Mouse (Mus musculus): Measurements from ENCODE around the gene Gtf3a. TPM values are rescaled to one million over a fixed set of nuclear protein-coding genes. Genes with fewer than 3 reads are reported as not detected.
A peak's percentile ranks its signal among the peaks of the same experiment; 100 is the strongest.

The Gtf3a gene
- polyA plus RNA-seq, 1 experiment: 75.9 TPM

DNA sequence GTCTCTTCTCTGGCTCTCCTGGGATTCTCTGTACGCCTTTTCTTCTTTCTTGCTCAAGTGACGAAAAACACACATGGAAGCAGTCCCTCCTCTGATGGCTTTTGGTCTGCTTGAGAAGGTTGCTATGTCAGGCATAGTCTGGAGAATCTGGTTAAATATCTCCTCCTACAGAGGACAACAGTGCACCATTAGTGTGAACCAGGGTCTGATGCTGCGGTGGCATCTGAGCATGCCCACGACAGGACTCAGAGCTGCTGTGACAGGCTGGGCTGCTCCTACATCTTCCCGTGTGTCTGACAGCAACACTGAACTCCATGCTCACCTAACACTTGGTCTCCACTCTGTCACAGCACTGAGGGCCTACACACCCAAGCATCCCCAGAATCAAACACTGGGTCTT is 7.2 kb downstream of the Gtf3a start:
- Histone ChIP-seq H3K36me3 (ENCODE audit: control insufficient read depth, insufficient read depth, low read length, poor library complexity, severe bottlenecking) (peaks cover 60% of the 10 kb centered on the region), H3K9ac (ENCODE audit: low read depth, poor library complexity, severe bottlenecking) (no peak overlapping the region), H3K9me3 (replicated peaks; ENCODE audit: control insufficient read depth, insufficient read depth, low read length, poor library complexity, severe bottlenecking) (no peaks in the 10 kb centered on the region), H3K27ac (ENCODE audit: insufficient read depth, low read length) (no peak overlapping the region), H3K4me3 (ENCODE audit: low read depth, low read length) (no peak overlapping the region), H3K4me1 (ENCODE audit: control insufficient read depth, insufficient read depth, low read length) (no peaks in the 10 kb centered on the region), H3K27me3 (ENCODE audit: control insufficient read depth, insufficient read depth, low read length, poor library complexity, severe bottlenecking) (no peaks in the 10 kb centered on the region)
- TF ChIP-seq CTCF (IDR thresholded peaks at IDR 0.05; ENCODE audit: low read depth, low read length) (no peak), EP300 (IDR thresholded peaks at IDR 0.05; ENCODE audit: insufficient read depth, low read depth, low read length) (no peak), POLR2A (IDR thresholded peaks at IDR 0.05; ENCODE audit: insufficient read depth, low read length) (no peak)

DNA sequence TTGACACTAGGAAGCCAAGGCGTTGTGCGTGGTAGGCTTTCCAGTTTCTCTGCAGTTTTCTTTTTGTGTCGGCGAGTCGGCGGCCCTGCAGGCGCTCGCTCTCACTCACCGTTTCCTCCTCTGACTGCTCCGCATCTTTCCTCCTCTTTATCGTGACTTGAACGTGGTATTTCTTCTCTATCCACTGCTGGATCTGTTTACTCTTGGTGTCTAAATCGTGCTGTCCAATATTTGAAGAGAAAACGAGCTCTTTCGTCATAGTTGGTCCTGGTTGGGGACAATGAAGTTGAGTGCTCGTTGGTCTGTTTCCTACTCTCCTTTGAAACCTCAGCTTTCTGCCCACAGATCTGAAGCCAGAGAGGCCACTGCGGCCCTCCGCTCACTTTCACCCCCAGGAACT is 8.2 kb downstream of the Gtf3a start:
- Histone ChIP-seq H3K36me3 (ENCODE audit: control insufficient read depth, insufficient read depth, low read length, poor library complexity, severe bottlenecking) (peaks cover 51% of the 10 kb centered on the region), H3K27me3 (ENCODE audit: control insufficient read depth, insufficient read depth, low read length, poor library complexity, severe bottlenecking) (no peaks in the 10 kb centered on the region), H3K4me3 (ENCODE audit: low read depth, low read length) (no peak overlapping the region), H3K9ac (ENCODE audit: low read depth, poor library complexity, severe bottlenecking) (no peak overlapping the region), H3K9me3 (replicated peaks; ENCODE audit: control insufficient read depth, insufficient read depth, low read length, poor library complexity, severe bottlenecking) (no peaks in the 10 kb centered on the region), H3K4me1 (ENCODE audit: control insufficient read depth, insufficient read depth, low read length) (no peaks in the 10 kb centered on the region), H3K27ac (ENCODE audit: insufficient read depth, low read length) (no peak overlapping the region)
- TF ChIP-seq EP300 (IDR thresholded peaks at IDR 0.05; ENCODE audit: insufficient read depth, low read depth, low read length) (no peak), CTCF (IDR thresholded peaks at IDR 0.05; ENCODE audit: low read depth, low read length) (no peak), POLR2A (IDR thresholded peaks at IDR 0.05; ENCODE audit: insufficient read depth, low read length) (no peak)

DNA sequence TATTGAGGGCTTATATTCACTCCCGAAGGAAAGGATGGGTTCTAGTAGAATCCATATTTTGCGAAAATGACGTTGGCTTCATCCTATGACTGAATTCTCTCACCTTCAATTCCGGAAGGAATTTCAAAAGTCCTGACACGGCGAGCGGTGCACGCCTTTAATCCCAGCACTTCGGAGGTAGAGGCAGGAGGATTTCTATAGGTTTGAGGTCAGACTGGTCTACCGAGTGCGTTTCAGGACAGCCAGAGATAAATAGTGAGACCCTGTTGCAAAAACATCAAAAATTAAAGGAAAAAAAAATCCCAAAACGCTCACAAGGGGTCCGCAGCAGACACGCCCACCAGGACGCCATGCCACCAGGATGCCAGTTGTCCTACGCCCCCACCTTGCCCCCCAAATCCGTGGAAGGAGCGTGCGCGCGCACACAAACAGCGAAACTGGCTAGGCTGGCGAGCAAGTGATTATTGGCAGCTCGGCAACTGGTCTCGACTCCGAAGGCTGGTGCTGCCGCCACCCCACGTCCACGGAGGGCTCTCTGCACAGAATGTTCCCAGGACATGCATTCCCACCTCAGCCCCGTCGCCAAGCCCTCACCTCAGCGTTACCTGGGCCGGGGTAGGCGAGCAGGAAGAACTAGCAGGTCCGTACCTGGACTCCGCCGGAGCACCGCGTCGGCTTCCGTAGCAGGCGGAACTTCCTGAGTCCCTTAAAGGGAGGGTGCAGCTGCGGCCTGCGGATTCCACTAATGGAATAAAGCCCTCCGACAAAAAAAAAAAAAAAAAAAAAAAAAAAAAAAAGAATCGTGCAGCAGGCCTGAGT is 14.9 kb downstream of the Gtf3a start, which contains the start of gene Mtif3:
Gene Mtif3, minus strand, starts transcription at position 683 of the 819 bp plus-strand sequence.
- no peaks in the 10 kb centered on the region for H3K4me1 ChIP-seq (ENCODE audit: control insufficient read depth, insufficient read depth, low read length)
- peak within 1 kb of the TSS; percentile 92 for H3K4me3 ChIP-seq (ENCODE audit: low read depth, low read length)
- H3K27ac ChIP-seq (ENCODE audit: insufficient read depth, low read length): no peak within 1 kb of the TSS
- peaks cover 3% of the 10 kb centered on the region for H3K36me3 ChIP-seq (ENCODE audit: control insufficient read depth, insufficient read depth, low read length, poor library complexity, severe bottlenecking)
- no peak for TF ChIP-seq POLR2A (IDR thresholded peaks at IDR 0.05; ENCODE audit: insufficient read depth, low read length)
- TF ChIP-seq CTCF (IDR thresholded peaks at IDR 0.05; ENCODE audit: low read depth, low read length): no peak
- no peak for TF ChIP-seq EP300 (IDR thresholded peaks at IDR 0.05; ENCODE audit: insufficient read depth, low read depth, low read length)
- H3K9ac ChIP-seq (ENCODE audit: low read depth, poor library complexity, severe bottlenecking): peak within 1 kb of the TSS; percentile 64
- H3K27me3 ChIP-seq (ENCODE audit: control insufficient read depth, insufficient read depth, low read length, poor library complexity, severe bottlenecking): no peaks in the 10 kb centered on the region
- no peaks in the 10 kb centered on the region for H3K9me3 ChIP-seq (replicated peaks; ENCODE audit: control insufficient read depth, insufficient read depth, low read length, poor library complexity, severe bottlenecking)

DNA sequence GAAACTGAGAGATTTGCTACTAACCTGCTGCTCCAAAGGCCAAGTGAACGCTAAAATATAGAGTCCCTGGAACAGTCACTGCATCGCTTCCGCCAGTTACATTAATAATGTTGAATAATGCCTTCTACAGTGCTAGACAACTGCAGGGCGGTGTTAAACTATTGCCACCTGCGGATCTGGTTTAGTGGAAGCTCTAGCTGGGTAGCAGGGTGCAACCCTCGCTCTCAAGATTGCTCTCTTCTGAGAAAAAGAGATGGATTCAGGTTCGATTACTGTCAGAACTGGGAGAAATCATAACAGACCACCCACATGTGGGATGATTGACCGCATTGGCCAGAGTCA is 15.5 kb downstream of the Gtf3a start:
- H3K27ac ChIP-seq (ENCODE audit: insufficient read depth, low read length): no peak overlapping the region
- H3K9ac ChIP-seq (ENCODE audit: low read depth, poor library complexity, severe bottlenecking): peak overlapping the region; percentile 64
- H3K9me3 ChIP-seq (replicated peaks; ENCODE audit: control insufficient read depth, insufficient read depth, low read length, poor library complexity, severe bottlenecking): no peaks in the 10 kb centered on the region

DNA sequence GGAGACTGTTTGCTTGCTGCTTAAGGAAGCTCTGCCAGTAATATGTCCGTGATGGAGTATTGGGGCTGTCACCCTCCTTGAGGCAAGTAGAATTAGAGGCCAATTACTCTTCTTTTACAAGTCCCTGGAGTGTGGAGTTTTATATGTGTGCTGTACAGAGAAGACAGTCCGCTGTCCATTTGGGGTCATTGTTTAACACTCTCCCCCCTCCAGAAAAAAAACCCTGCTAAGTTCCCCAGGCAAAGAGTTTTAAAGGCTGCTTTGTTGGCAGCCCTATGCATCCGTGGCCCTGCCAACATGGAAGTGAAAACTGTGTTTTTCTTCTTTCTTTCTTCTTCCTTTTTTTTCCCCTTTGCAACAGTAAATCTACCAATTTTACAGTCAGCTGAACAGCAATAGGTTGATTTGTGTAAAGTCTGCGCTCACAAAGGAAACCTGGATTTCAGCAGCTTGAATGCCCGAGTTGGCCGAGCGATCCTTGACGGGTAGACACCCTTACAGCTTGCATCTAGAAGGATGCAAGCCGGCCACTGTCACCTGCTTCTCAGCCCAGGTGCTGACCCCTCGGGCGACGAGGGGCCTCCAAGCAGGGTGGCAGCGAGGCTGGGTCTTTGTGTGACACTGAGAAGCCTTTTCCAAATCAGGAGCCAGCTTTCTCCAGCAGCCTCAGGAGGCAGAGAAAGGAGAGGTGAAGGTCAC is 20.4 kb downstream of the Gtf3a start:
- Histone ChIP-seq H3K9ac (ENCODE audit: low read depth, poor library complexity, severe bottlenecking) (no peak overlapping the region), H3K27ac (ENCODE audit: insufficient read depth, low read length) (no peak overlapping the region), H3K4me3 (ENCODE audit: low read depth, low read length) (no peak overlapping the region), H3K36me3 (ENCODE audit: control insufficient read depth, insufficient read depth, low read length, poor library complexity, severe bottlenecking) (no peaks in the 10 kb centered on the region), H3K27me3 (ENCODE audit: control insufficient read depth, insufficient read depth, low read length, poor library complexity, severe bottlenecking) (no peaks in the 10 kb centered on the region), H3K4me1 (ENCODE audit: control insufficient read depth, insufficient read depth, low read length) (peaks cover 5% of the 10 kb centered on the region), H3K9me3 (replicated peaks; ENCODE audit: control insufficient read depth, insufficient read depth, low read length, poor library complexity, severe bottlenecking) (no peaks in the 10 kb centered on the region)
- TF ChIP-seq EP300 (IDR thresholded peaks at IDR 0.05; ENCODE audit: insufficient read depth, low read depth, low read length) (no peak), CTCF (IDR thresholded peaks at IDR 0.05; ENCODE audit: low read depth, low read length) (no peak), POLR2A (IDR thresholded peaks at IDR 0.05; ENCODE audit: insufficient read depth, low read length) (no peak)

More for the DNA sequence above, 15.5 kb downstream of the Gtf3a start:
- Histone ChIP-seq H3K27me3 (ENCODE audit: control insufficient read depth, insufficient read depth, low read length, poor library complexity, severe bottlenecking) (no peaks in the 10 kb centered on the region), H3K4me3 (ENCODE audit: low read depth, low read length) (peak overlapping the region; percentile 30; the same call in 1 of the 2 replicates), H3K4me1 (ENCODE audit: control insufficient read depth, insufficient read depth, low read length) (no peaks in the 10 kb centered on the region), H3K36me3 (ENCODE audit: control insufficient read depth, insufficient read depth, low read length, poor library complexity, severe bottlenecking) (0 out of 2 replicates have a peak, but pooled peaks cover 1% of the 10 kb centered on the region)
- no peak for TF ChIP-seq EP300 (IDR thresholded peaks at IDR 0.05; ENCODE audit: insufficient read depth, low read depth, low read length)
- no peak for TF ChIP-seq CTCF (IDR thresholded peaks at IDR 0.05; ENCODE audit: low read depth, low read length)
- no peak for TF ChIP-seq POLR2A (IDR thresholded peaks at IDR 0.05; ENCODE audit: insufficient read depth, low read length)
